Mouse (Mus musculus): Measurements from ENCODE around the gene S100pbp. TPM values are rescaled to one million over a fixed set of nuclear protein-coding genes. Genes with fewer than 3 reads are reported as not detected.

Gene S100pbp
- polyA plus RNA-seq, 1 experiment from 2014 or later: 12.6 TPM

GRCm38 (mm10) chr4:129102133-129102829, 87.2 kb downstream of the S100pbp start:
- Histone ChIP-seq H3K27ac (replicated peaks; ENCODE audit: low read depth, low read length) (no peak overlapping the region), H3K4me2 (ENCODE audit: low read depth, low read length) (no peak overlapping the region), H3K27me3 (replicated peaks; ENCODE audit: control insufficient read depth, insufficient read depth, low read length) (peaks cover 32% of the 10 kb centered on the region), H3K4me3 (ENCODE audit: low read depth, low read length) (no peak overlapping the region), H3K36me3 (ENCODE audit: control insufficient read depth, insufficient read depth, low read length) (no peaks in the 10 kb centered on the region), H3K9me3 (ENCODE audit: control insufficient read depth, low read length) (no peaks in the 10 kb centered on the region), H3K9ac (ENCODE audit: low read depth, low read length) (no peak overlapping the region), H3K4me1 (ENCODE audit: control insufficient read depth, insufficient read depth, low read length) (no peaks in the 10 kb centered on the region)
- ATAC-seq (ENCODE audit: low read depth) (no peak), DNase-seq (ENCODE audit: low spot score) (no peak)
- WGBS: 85% methylated on average over 14 of the region's 14 CpGs

Other genes with a start within 250 kb of the S100pbp start
- gene Azin2, start 227.3 kb downstream of the S100pbp start, polyA plus RNA-seq (2014; fragmentation: Nextera tagmentation; extraction: Ambion mirVana): 20.0 and 27.1 TPM in 2 replicates
- gene Ak2, start 197.8 kb downstream of the S100pbp start, polyA plus RNA-seq (2014; fragmentation: Nextera tagmentation; extraction: Ambion mirVana): 135 and 142 TPM in 2 replicates
- gene Rnf19b, start 131.5 kb downstream of the S100pbp start, polyA plus RNA-seq (2014; fragmentation: Nextera tagmentation; extraction: Ambion mirVana): 9.7 and 11.3 TPM in 2 replicates
- 6.9 and 8.4 TPM in 2 replicates for gene Tmem54, start 84.2 kb downstream of the S100pbp start, polyA plus RNA-seq (2014; fragmentation: Nextera tagmentation; extraction: Ambion mirVana)
- 3.6 and 4.9 TPM in 2 replicates for gene Hpca, start 67.7 kb downstream of the S100pbp start, polyA plus RNA-seq (2014; fragmentation: Nextera tagmentation; extraction: Ambion mirVana)
- 28.4 and 29.1 TPM in 2 replicates for gene Fndc5, start 52.7 kb downstream of the S100pbp start, polyA plus RNA-seq (2014; fragmentation: Nextera tagmentation; extraction: Ambion mirVana)
- gene Yars, start within 50 bp of the S100pbp start, polyA plus RNA-seq (2014; fragmentation: Nextera tagmentation; extraction: Ambion mirVana): 74.9 and 78.3 TPM in 2 replicates
- gene C77080, start 71.7 kb upstream of the S100pbp start, polyA plus RNA-seq (2014; fragmentation: Nextera tagmentation; extraction: Ambion mirVana): 6.1 and 6.2 TPM in 2 replicates
- 7.9 and 11.7 TPM in 2 replicates for gene Sync, start 97.9 kb upstream of the S100pbp start, polyA plus RNA-seq (2014; fragmentation: Nextera tagmentation; extraction: Ambion mirVana)
- gene Rbbp4, start 145.6 kb upstream of the S100pbp start, polyA plus RNA-seq (2014; fragmentation: Nextera tagmentation; extraction: Ambion mirVana): 304 and 320 TPM in 2 replicates
- 37.1 and 45.0 TPM in 2 replicates for gene Zbtb8os, start 146.0 kb upstream of the S100pbp start, polyA plus RNA-seq (2014; fragmentation: Nextera tagmentation; extraction: Ambion mirVana)
- 4.6 and 4.9 TPM in 2 replicates for gene Zbtb8a, start 188.4 kb upstream of the S100pbp start, polyA plus RNA-seq (2014; fragmentation: Nextera tagmentation; extraction: Ambion mirVana)

Data from embryonic facial prominence, embryonic 14.5 days (tissue).